ENCODE assay signal across 21 mouse cellular contexts in the genomic region with DNA sequence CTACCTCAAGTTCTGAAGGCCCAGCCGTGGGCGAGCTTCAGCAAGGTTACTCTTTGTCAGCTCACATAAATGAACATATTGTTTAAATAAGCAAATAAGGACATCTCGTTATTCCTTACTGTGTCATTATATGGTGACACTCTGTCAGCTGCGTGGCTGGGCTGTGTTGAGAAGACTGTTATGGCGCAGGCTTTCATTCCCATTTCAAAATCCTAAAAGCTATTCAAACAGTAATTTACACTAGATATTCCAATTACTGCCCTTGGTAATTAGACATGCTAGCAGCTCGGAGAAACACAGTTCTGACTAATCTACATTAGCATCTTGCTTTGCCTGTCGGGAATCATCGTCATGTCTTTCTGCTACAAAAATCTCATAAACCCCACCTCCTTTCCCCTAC. TPM values are rescaled to one million over a fixed set of nuclear protein-coding genes. Genes with fewer than 3 reads are reported as not detected.
"Had no signal": no experiment of that assay in that cellular context is flagged by ENCODE, and none has a peak within 500 bp of the region (broad histone marks: within the 10 kb centered on the region; RNA-seq: fewer than 3 reads in every experiment).

No protein-coding gene starts in this region.

- H3K27ac ChIP-seq: limb, embryonic 13.5 days; liver, embryonic 14.5 days; midbrain, embryonic 13.5 days; neural tube, embryonic 13.5 days; stomach, postnatal 0 days had no signal

- H3K9me3 ChIP-seq: limb, embryonic 13.5 days; midbrain, embryonic 13.5 days; neural tube, embryonic 13.5 days had no signal

- H3K4me1 ChIP-seq: limb, embryonic 13.5 days; midbrain, embryonic 13.5 days; neural tube, embryonic 13.5 days had no signal

- H3K4me3 ChIP-seq: limb, embryonic 13.5 days; midbrain, embryonic 13.5 days; neural tube, embryonic 13.5 days had no signal

- ATAC-seq: midbrain, embryonic 13.5 days had no signal

- H3K4me2 ChIP-seq: limb, embryonic 13.5 days; midbrain, embryonic 13.5 days; neural tube, embryonic 13.5 days had no signal

- DNase-seq: kidney, adult 18-20 months; kidney, postnatal 10 days; kidney, postnatal 4 days; lung, adult 18-20 months; right cerebral cortex, adult 18-20 months; right cerebral cortex, postnatal 25 days; thymus, postnatal 4 days had no signal

- H3K9ac ChIP-seq: limb, embryonic 13.5 days; liver, embryonic 14.5 days; midbrain, embryonic 13.5 days; neural tube, embryonic 13.5 days had no signal

- H3K27me3 ChIP-seq: limb, embryonic 13.5 days; midbrain, embryonic 13.5 days; neural tube, embryonic 13.5 days had no signal

RNA-seq across cellular contexts. Expression of gene Gm17409, which starts 5.7 kb away (rescaled TPM):
- total RNA-seq: layer of hippocampus, adult 8-10 months; layer of hippocampus, postnatal 25 days; left cerebral cortex, adult 8-10 months; left cerebral cortex, postnatal 36 days; liver, adult 2 months; megakaryocyte-erythroid progenitor cell, adult 5-6 weeks had no signal
- polyA plus RNA-seq: kidney, embryonic 14.5 days; limb, embryonic 13.5 days; liver, adult 2 months; liver, embryonic 14.5 days; lung, embryonic 16.5 days; midbrain, embryonic 13.5 days; neural tube, embryonic 13.5 days; small intestine, adult 2 months; stomach, postnatal 0 days had no signal
